Mouse (Mus musculus) heart, embryonic 11.5 days (tissue): Measurements from ENCODE around the gene Atf5. TPM values are rescaled to one million over a fixed set of nuclear protein-coding genes. Genes with fewer than 3 reads are reported as not detected.

Source experiments
- ATAC-seq: fragments of 200-750 bp; cut with Nextera tagmentation; replicated peaks from 2 replicates; pipeline ENCODE4 v1.8.0; 2017; ENCODE audit warnings: moderate library complexity; ENCODE audit not compliant: insufficient number of reproducible peaks, low FRiP score, low TSS enrichment
- H3K27ac ChIP-seq: fragments of 300-500 bp; sonication (generic); 2 replicates; pipeline ENCODE4 v1.5.1; 2014; ENCODE audit warnings: mild to moderate bottlenecking, low read depth, low read length
- H3K27me3 ChIP-seq: fragments of 300-500 bp; sonication (generic); 2 replicates; pipeline ENCODE4 v1.6.1; 2014; ENCODE audit warnings: mild to moderate bottlenecking, low read length, mixed read lengths; ENCODE audit not compliant: control insufficient read depth, insufficient read depth
- H3K36me3 ChIP-seq: fragments of 300-500 bp; sonication (generic); 2 replicates; pipeline ENCODE4 v1.6.1; 2014; ENCODE audit warnings: mild to moderate bottlenecking, low read length, moderate library complexity, mixed read lengths; ENCODE audit not compliant: control insufficient read depth, insufficient read depth
- H3K4me1 ChIP-seq: fragments of 300-500 bp; sonication (generic); 2 replicates; pipeline ENCODE4 v1.6.1; 2014; ENCODE audit warnings: low read length; ENCODE audit not compliant: control insufficient read depth, insufficient read depth
- H3K4me2 ChIP-seq: fragments of 300-500 bp; sonication (generic); 2 replicates; pipeline ENCODE4 v1.6.1; 2014; ENCODE audit warnings: mild to moderate bottlenecking, moderate library complexity
- H3K4me3 ChIP-seq: fragments of 300-500 bp; sonication (generic); 2 replicates; pipeline ENCODE4 v1.5.1; 2014; ENCODE audit warnings: low read depth, low read length
- H3K9ac ChIP-seq: fragments of 300-500 bp; sonication (generic); 2 replicates; pipeline ENCODE4 v1.6.1; 2014; ENCODE audit warnings: mild to moderate bottlenecking, low read depth, low read length, moderate library complexity
- H3K9me3 ChIP-seq: fragments of 300-500 bp; sonication (generic); replicated peaks from 2 replicates; pipeline ENCODE4 v1.6.1; 2016; ENCODE audit warnings: low read length; ENCODE audit not compliant: control insufficient read depth
- WGBS: fragments of 180-500 bp; shearing (Covaris S2); extraction: QIAGEN DNeasy Blood & Tissue Kit; methylation state at CpG from one replicate; pipeline ENCODE4 v1.1.7; 2014; ENCODE audit not compliant: insufficient replicate concordance; 5-methylcytosine and 5-hydroxymethylcytosine counted together
- polyA plus RNA-seq: library from polyadenylated mRNA; unstranded; fragments of >200 nt; fragmentation: Nextera tagmentation; extraction: Ambion mirVana; gene quantifications from 2 replicates; pipeline ENCODE4 v1.2.1, GENCODE M21; 2014

The Atf5 gene
- polyA plus RNA-seq, 1 experiment from 2014 or later = 1.6 TPM

GRCm38 (mm10) chr7:44857905-44858304 is 41.4 kb upstream of the Atf5 start:
- Histone ChIP-seq H3K27me3 (no peaks in the 10 kb centered on the region), H3K9ac (peak overlapping the region; percentile 67), H3K4me3 (peak overlapping the region; percentile 56), H3K4me1 (peaks cover 25% of the 10 kb centered on the region), H3K4me2 (peak overlapping the region; percentile 81), H3K36me3 (peaks cover 9% of the 10 kb centered on the region), H3K9me3 (no peaks in the 10 kb centered on the region), H3K27ac (peak overlapping the region; percentile 80; the same call in 1 of the 2 replicates)
- 23% methylated on average over 8 of the region's 8 CpGs for WGBS
- ATAC-seq = no peak

- H3K4me1 ChIP-seq = peaks cover 25% of the 10 kb centered on the region
- no peaks in the 10 kb centered on the region for H3K27me3 ChIP-seq
- no peaks in the 10 kb centered on the region for H3K9me3 ChIP-seq
- peak within 1 kb of the TSS; percentile 67 for H3K9ac ChIP-seq
- peak within 1 kb of the TSS; percentile 56 for H3K4me3 ChIP-seq
- H3K27ac ChIP-seq = peak within 1 kb of the TSS; percentile 80
- ATAC-seq = 0 out of 2 replicates have a peak, but pooled peaks have one; percentile 3
- peaks cover 7% of the 10 kb centered on the region for H3K36me3 ChIP-seq
- under 1% methylated on average over 32 of the region's 32 CpGs for WGBS
- H3K4me2 ChIP-seq = peak within 1 kb of the TSS; percentile 81
Measured at GRCm38 (mm10) chr7:44857042-44857552, 40.6 kb upstream of the Atf5 start, which contains the start of gene Pnkp. Gene Pnkp (plus strand): TSS chr7:44857139.

GRCm38 (mm10) chr7:44856265-44856916 is 39.9 kb upstream of the Atf5 start:
- Histone ChIP-seq H3K9ac (peak overlapping the region; percentile 67), H3K9me3 (no peaks in the 10 kb centered on the region), H3K4me3 (peak overlapping the region; percentile 56), H3K4me1 (peaks cover 25% of the 10 kb centered on the region), H3K27me3 (no peaks in the 10 kb centered on the region), H3K4me2 (peak overlapping the region; percentile 81), H3K27ac (peak overlapping the region; percentile 80), H3K36me3 (peaks cover 6% of the 10 kb centered on the region)
- 56% methylated on average over 9 of the region's 9 CpGs for WGBS
- no peak for ATAC-seq

- peak overlapping the region; percentile 94 for H3K27ac ChIP-seq
- H3K9me3 ChIP-seq = no peaks in the 10 kb centered on the region
- peaks cover 34% of the 10 kb centered on the region for H3K4me1 ChIP-seq
- H3K36me3 ChIP-seq = peaks cover 6% of the 10 kb centered on the region; the same call in 1 of the 2 replicates
- no peak for ATAC-seq
- peak overlapping the region; percentile 84 for H3K4me2 ChIP-seq
- peak overlapping the region; percentile 80 for H3K9ac ChIP-seq
- 41% methylated on average over 10 of the region's 10 CpGs for WGBS
- H3K4me3 ChIP-seq = peak overlapping the region; percentile 52
- H3K27me3 ChIP-seq = no peaks in the 10 kb centered on the region
Measured at GRCm38 (mm10) chr7:44855036-44855435, 38.6 kb upstream of the Atf5 start.

GRCm38 (mm10) chr7:44854356-44855031 is 38.0 kb upstream of the Atf5 start:
- peaks cover 34% of the 10 kb centered on the region for H3K4me1 ChIP-seq
- H3K36me3 ChIP-seq = peaks cover 6% of the 10 kb centered on the region; the same call in 1 of the 2 replicates
- H3K27me3 ChIP-seq = no peaks in the 10 kb centered on the region
- ATAC-seq = peak; percentile 56
- H3K9ac ChIP-seq = peak overlapping the region; percentile 80
- WGBS = 3% methylated on average over 45 of the region's 45 CpGs
- H3K4me2 ChIP-seq = peak overlapping the region; percentile 84
- H3K27ac ChIP-seq = peak overlapping the region; percentile 94
- peak overlapping the region; percentile 52 for H3K4me3 ChIP-seq
- no peaks in the 10 kb centered on the region for H3K9me3 ChIP-seq

GRCm38 (mm10) chr7:44853596-44854355 is 37.3 kb upstream of the Atf5 start:
- no peak for ATAC-seq
- Histone ChIP-seq H3K4me1 (peaks cover 34% of the 10 kb centered on the region), H3K9ac (peak overlapping the region; percentile 80), H3K9me3 (no peaks in the 10 kb centered on the region), H3K27me3 (no peaks in the 10 kb centered on the region), H3K36me3 (peaks cover 4% of the 10 kb centered on the region; the same call in 1 of the 2 replicates), H3K27ac (peak overlapping the region; percentile 94), H3K4me2 (peak overlapping the region; percentile 84), H3K4me3 (peak overlapping the region; percentile 52)
- 27% methylated on average over 26 of the region's 26 CpGs for whole genome bisulfite sequencing

- 98% methylated on average over 2 of the region's 2 CpGs for WGBS
- peaks cover 30% of the 10 kb centered on the region for H3K4me1 ChIP-seq
Measured at GRCm38 (mm10) chr7:44853065-44853464, 36.6 kb upstream of the Atf5 start.

More at GRCm38 (mm10) chr7:44853065-44853464, 36.6 kb upstream of the Atf5 start:
- Histone ChIP-seq H3K27me3 (no peaks in the 10 kb centered on the region), H3K9me3 (no peaks in the 10 kb centered on the region), H3K4me3 (no peak overlapping the region), H3K4me2 (0 out of 2 replicates have a peak overlapping the region, but pooled peaks have one; percentile 9), H3K36me3 (peaks cover 4% of the 10 kb centered on the region; the same call in 1 of the 2 replicates), H3K27ac (no peak overlapping the region), H3K9ac (no peak overlapping the region)
- ATAC-seq = no peak
